Mouse (Mus musculus) midbrain, postnatal 0 days (tissue): ENCODE measurements around the gene Myh2. TPM values are rescaled to one million over a fixed set of nuclear protein-coding genes. Genes with fewer than 3 reads are reported as not detected.

ENCODE experiments used
- ATAC-seq: fragments of 200-750 bp; cut with Nextera tagmentation; 2 replicates; pipeline ENCODE4 v1.8.0; 2017; ENCODE audit warnings: moderate number of reproducible peaks, mild to moderate bottlenecking, moderate TSS enrichment, moderate library complexity; ENCODE audit not compliant: low FRiP score
- DNase-seq: peaks from one replicate; pipeline ENCODE4 v3.0.0-alpha.2; 2015; ENCODE audit warnings: low spot score
- H3K27ac ChIP-seq: fragments of 300-500 bp; sonication (generic); 2 replicates; pipeline ENCODE4 v1.5.1; 2014; ENCODE audit warnings: low read depth, mild to moderate bottlenecking, low read length, mixed read lengths
- H3K27me3 ChIP-seq: fragments of 300-500 bp; sonication (generic); 2 replicates; pipeline ENCODE4 v1.6.1; 2014; ENCODE audit warnings: low read length, control low read depth, mixed read lengths; ENCODE audit not compliant: insufficient read depth
- H3K36me3 ChIP-seq: fragments of 300-500 bp; sonication (generic); 2 replicates; pipeline ENCODE4 v1.6.1; 2014; ENCODE audit warnings: low read length, control low read depth, mixed read lengths; ENCODE audit not compliant: insufficient read depth
- H3K4me1 ChIP-seq: fragments of 300-500 bp; sonication (generic); 2 replicates; pipeline ENCODE4 v1.6.1; 2014; ENCODE audit warnings: mild to moderate bottlenecking, control low read depth, antibody characterized with exemption, low read length, mixed read lengths; ENCODE audit not compliant: insufficient read depth
- H3K4me2 ChIP-seq: fragments of 300-500 bp; sonication (generic); 2 replicates; pipeline ENCODE4 v1.6.1; 2014; ENCODE audit warnings: low read depth, mild to moderate bottlenecking, low read length, mixed read lengths; ENCODE audit not compliant: poor library complexity, severe bottlenecking
- H3K4me3 ChIP-seq: fragments of 300-500 bp; sonication (generic); 2 replicates; pipeline ENCODE4 v1.5.1; 2014; ENCODE audit warnings: low read depth, mild to moderate bottlenecking, low read length, moderate library complexity
- H3K9ac ChIP-seq: fragments of 300-500 bp; sonication (generic); replicated peaks from 2 replicates; pipeline ENCODE4 v1.6.1; 2014; ENCODE audit warnings: mild to moderate bottlenecking, low read length, moderate library complexity, mixed read lengths; ENCODE audit not compliant: poor library complexity, severe bottlenecking
- H3K9me3 ChIP-seq: fragments of 300-500 bp; sonication (generic); 2 replicates; pipeline ENCODE4 v1.6.1; 2016; ENCODE audit warnings: low read length, control low read depth
- CTCF ChIP-seq: IDR thresholded peaks from 2 replicates; pipeline ENCODE4 v1.5.1; 2016; ENCODE audit warnings: antibody characterized with exemption, mild to moderate bottlenecking
- WGBS: fragments of 180-500 bp; shearing (Covaris S2); extraction: QIAGEN DNeasy Blood & Tissue Kit; methylation state at CpG from one replicate; pipeline ENCODE4 v1.1.7; 2014; 5-methylcytosine and 5-hydroxymethylcytosine counted together
- polyA plus RNA-seq: library from polyadenylated mRNA; unstranded; fragments of >200 nt; fragmentation: Nextera tagmentation; extraction: Ambion mirVana; gene quantifications from 2 replicates; pipeline ENCODE4 v1.2.1, GENCODE M21; 2015
- total RNA-seq: library from RNA; depleted of rRNA; stranded (reverse); fragments of >200 nt; gene quantifications from 2 replicates; pipeline ENCODE4 v1.2.3, GENCODE M21; 2014

Gene Myh2
- total and polyA plus RNA-seq, 2 experiments from 2014 or later, result 0.20 to 0.55 TPM

DNA sequence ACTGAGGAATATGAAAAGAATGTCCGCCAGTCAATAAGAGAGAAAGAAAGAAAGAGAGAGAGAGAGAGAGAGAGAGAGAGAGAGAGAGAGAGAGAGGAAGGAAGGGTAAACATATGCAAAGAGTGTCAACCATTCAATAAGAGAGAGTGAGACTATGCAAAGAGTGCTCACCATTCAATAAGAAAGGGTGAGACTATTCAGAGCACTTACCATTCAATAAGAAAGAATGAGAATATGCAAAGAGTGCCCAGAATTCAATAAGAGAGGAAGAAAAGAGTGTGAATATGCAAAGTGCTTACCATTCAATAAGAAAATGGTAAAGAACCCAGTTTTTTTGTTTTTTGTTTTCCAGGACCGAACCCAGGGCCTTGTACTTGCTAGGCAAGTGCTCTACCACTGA, 20.6 kb upstream of the Myh2 start:
- DNase-seq (no peak), ATAC-seq (no peak)
- no peaks in the 10 kb centered on the region for H3K27me3 ChIP-seq
- 95% methylated on average over 2 of the region's 2 CpGs for WGBS
- H3K4me3 ChIP-seq, result no peak overlapping the region
- no peak overlapping the region for H3K9ac ChIP-seq
- H3K4me2 ChIP-seq, result no peak overlapping the region
- H3K4me1 ChIP-seq, result 0 out of 2 replicates have a peak, but pooled peaks cover 4% of the 10 kb centered on the region
- no peaks in the 10 kb centered on the region for H3K9me3 ChIP-seq
- TF ChIP-seq CTCF, result no peak
- no peaks in the 10 kb centered on the region for H3K36me3 ChIP-seq
- H3K27ac ChIP-seq, result no peak overlapping the region

DNA sequence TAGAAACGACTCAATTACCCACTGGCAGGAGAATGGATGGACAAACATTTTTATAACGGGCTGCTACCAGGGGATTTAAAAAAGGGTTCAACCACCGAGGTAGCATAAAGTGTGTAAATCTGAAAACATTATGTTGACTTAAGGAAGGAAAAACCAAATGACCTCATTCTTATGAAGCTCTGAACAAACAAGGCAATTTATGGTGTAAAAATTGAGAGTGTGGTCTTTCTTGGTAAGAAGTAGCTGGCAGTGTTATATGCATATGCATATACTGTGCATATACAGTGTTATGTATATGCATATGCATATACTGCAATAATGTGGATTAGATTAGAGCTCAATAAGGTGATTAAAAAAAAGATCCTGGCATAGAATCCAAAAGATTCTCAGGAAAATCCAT, 19.7 kb upstream of the Myh2 start:
- no peak overlapping the region for H3K27ac ChIP-seq
- ATAC-seq (no peak), DNase-seq (no peak)
- H3K4me1 ChIP-seq, result 0 out of 2 replicates have a peak, but pooled peaks cover 4% of the 10 kb centered on the region
- no peak overlapping the region for H3K4me3 ChIP-seq
- no peaks in the 10 kb centered on the region for H3K27me3 ChIP-seq
- no peaks in the 10 kb centered on the region for H3K36me3 ChIP-seq
- H3K4me2 ChIP-seq, result no peak overlapping the region
- no peak for TF ChIP-seq CTCF
- no peaks in the 10 kb centered on the region for H3K9me3 ChIP-seq
- WGBS, result 78% methylated on average over 3 of the region's 3 CpGs
- no peak overlapping the region for H3K9ac ChIP-seq

DNA sequence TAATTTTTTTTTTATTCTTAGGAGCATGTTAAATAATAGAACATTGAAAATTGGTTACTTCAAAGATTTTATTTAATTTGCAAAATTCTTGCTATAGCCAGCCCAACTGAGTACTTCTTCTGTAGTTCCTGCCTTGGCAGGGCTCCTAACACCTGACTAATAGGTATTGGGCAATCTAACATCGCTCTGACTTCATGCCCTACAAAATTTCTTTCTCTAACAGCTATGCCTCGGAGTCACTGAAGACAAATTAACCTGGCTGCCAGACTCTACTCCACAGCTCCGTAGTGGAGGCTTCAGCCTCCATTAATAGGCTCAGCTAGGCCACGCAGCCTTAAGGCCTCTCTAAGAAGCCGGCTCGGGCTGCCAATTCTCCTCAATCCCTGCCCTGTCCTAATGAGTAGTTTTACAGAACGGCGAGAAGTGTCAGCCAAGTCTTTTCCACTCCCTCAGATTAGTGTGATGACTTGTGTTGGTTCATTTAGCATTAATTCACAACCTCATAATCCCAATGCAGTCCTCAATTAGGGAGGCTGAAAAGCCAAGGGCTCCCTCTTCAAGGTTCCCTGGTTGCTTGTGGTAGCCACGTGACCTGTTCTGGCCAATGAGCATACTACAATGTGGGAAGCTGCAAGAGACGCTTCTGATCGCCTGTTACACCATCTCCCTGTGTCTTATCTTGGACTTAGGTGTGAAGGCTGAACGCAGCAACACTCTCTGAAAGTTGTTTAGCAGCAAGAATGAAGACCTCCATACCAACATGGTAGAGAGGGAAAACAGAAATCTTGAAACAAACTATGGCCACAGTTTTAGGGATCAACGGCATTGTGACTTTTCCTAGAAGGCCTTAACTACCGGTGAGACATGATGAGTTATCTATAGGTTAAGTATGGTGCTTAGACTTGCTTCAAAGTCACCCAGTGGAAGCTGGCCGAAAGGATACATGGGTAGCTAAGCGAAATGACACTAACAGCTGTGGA, 18.9 kb upstream of the Myh2 start:
- Histone ChIP-seq H3K4me1 (0 out of 2 replicates have a peak, but pooled peaks cover 4% of the 10 kb centered on the region), H3K4me2 (no peak overlapping the region), H3K36me3 (no peaks in the 10 kb centered on the region), H3K27me3 (no peaks in the 10 kb centered on the region), H3K9ac (no peak overlapping the region), H3K27ac (no peak overlapping the region), H3K4me3 (no peak overlapping the region), H3K9me3 (no peaks in the 10 kb centered on the region)
- WGBS, result 78% methylated on average over 16 of the region's 16 CpGs
- DNase-seq, result no peak
- ATAC-seq, result no peak
- TF ChIP-seq CTCF, result no peak

DNA sequence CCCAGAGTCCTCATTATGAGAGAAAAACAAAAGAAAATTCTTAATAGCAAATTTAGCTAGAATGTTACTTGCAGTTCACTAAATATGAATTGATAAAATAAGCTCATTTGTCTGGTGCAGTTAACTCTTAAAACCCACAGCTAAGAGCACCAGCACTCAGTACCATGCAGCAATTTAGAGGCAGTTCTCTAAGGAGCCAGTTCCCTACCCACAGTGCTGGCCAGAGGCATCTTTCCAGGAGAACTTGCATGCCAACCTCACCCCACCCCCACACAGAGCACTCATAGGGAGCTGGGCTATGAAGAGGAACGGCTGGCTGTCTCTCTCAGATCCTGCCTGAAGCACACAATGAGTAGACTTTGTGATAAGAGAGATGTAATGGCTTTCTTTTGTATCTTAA, 17.7 kb upstream of the Myh2 start:
- H3K4me1 ChIP-seq, result 0 out of 2 replicates have a peak, but pooled peaks cover 4% of the 10 kb centered on the region
- 8% methylated on average over 1 of the region's 1 CpGs for WGBS
- no peaks in the 10 kb centered on the region for H3K27me3 ChIP-seq
- H3K4me3 ChIP-seq, result no peak overlapping the region
- DNase-seq, result peak; percentile 27
- ATAC-seq, result no peak
- no peaks in the 10 kb centered on the region for H3K36me3 ChIP-seq
- H3K27ac ChIP-seq, result no peak overlapping the region
- no peak overlapping the region for H3K4me2 ChIP-seq
- no peak overlapping the region for H3K9ac ChIP-seq
- no peaks in the 10 kb centered on the region for H3K9me3 ChIP-seq
- TF ChIP-seq CTCF, result no peak

GRCm38 (mm10) chr11:67153843-67154242, 17.0 kb upstream of the Myh2 start:
- H3K36me3 ChIP-seq, result no peaks in the 10 kb centered on the region
- DNase-seq (no peak), ATAC-seq (no peak)
- no peak for TF ChIP-seq CTCF
- WGBS, result 69% methylated on average over 1 of the region's 1 CpGs
- no peak overlapping the region for H3K4me3 ChIP-seq
- H3K9me3 ChIP-seq, result no peaks in the 10 kb centered on the region
- H3K4me1 ChIP-seq, result 0 out of 2 replicates have a peak, but pooled peaks cover 4% of the 10 kb centered on the region
- no peak overlapping the region for H3K4me2 ChIP-seq
- no peaks in the 10 kb centered on the region for H3K27me3 ChIP-seq
- H3K27ac ChIP-seq, result no peak overlapping the region
- no peak overlapping the region for H3K9ac ChIP-seq

GRCm38 (mm10) chr11:67155650-67156049, 15.2 kb upstream of the Myh2 start:
- Histone ChIP-seq H3K27me3 (no peaks in the 10 kb centered on the region), H3K4me2 (no peak overlapping the region), H3K4me3 (no peak overlapping the region), H3K9ac (no peak overlapping the region), H3K27ac (no peak overlapping the region), H3K9me3 (no peaks in the 10 kb centered on the region), H3K36me3 (no peaks in the 10 kb centered on the region), H3K4me1 (0 out of 2 replicates have a peak, but pooled peaks cover 4% of the 10 kb centered on the region)
- no peak for TF ChIP-seq CTCF
- ATAC-seq (no peak), DNase-seq (no peak)
- 95% methylated on average over 2 of the region's 2 CpGs for WGBS
